Mouse (Mus musculus) embryonic fibroblast, embryonic 13.5 days (primary cell): ENCODE data around the gene Tbkbp1.

Experiments
- CTCF ChIP-seq: IDR thresholded peaks from 2 replicates; pipeline ENCODE4 v1.5.1; 2011; ENCODE audit warnings: mild to moderate bottlenecking, control low read depth, low read length, moderate library complexity, borderline replicate concordance; ENCODE audit not compliant: insufficient read depth
- POLR2A ChIP-seq: IDR thresholded peaks from 2 replicates; pipeline ENCODE4 v1.6.1; 2011; ENCODE audit warnings: low read depth, mild to moderate bottlenecking, control low read depth, low read length, moderate library complexity

DNA sequence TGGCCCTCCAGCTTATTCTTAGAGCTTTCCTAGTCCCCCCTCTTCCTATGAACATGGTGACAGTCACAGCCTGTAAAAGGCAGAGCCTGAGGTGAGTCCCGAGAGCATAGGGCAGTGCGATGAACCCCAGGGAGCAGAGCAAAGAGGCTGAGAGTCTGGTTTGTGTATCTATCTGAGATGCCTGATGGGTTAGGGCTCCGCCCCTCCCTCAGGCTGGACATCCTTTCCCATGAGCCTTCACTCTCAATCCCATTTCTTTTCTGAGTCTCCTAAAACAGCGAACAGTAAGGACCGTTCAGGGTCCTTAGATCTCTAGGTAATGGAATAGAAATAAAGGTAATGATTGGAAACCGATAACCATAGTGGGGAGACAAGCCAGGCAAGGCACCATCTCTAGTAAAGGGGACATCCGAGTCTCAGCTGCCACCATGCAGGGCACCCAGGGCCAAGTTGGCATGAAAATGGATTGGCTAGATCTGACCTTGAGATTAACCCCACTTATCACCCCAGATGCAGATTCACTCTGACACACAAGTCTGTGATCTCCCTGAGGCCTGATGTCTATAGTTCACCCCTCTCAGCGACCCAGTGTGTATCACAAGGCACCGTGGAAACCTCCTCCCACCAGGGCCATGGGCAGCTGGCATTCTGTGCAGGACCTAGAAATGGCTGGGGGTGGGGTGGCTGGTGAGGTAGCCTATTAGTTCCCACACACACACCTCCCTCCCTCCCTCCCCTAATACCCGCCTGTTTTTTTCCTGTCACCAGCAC is 26.8 kb downstream of the Tbkbp1 start:
- TF ChIP-seq CTCF (no peak), POLR2A (no peak)
